Comparison of ENCODE assay signal across 20 mouse cellular contexts in the genomic region with DNA sequence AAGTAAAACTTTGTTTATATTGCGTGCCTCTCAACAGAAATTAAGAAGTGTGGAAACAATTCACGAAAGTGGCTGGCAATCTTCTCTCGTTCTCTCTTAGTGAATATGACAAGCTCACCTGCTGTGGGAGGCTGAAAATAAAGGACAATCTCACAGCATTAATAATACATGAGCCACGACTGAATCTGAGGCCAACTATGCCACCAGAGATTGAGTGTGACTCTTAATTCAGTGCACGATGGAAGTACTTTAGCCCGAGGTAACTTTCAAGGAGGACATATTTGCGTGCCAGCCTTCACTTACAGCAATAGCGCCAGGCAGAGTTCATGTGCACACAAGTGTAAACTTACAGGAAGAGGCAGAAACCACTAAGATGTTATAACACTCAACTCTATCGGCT.
DNase-seq lines count a peak whose midpoint lies in the region; ATAC-seq lines count a peak whose summit lies in the region.
"Had no signal": no experiment of that assay in that cellular context is flagged by ENCODE, and none has a peak within 500 bp of the region (broad histone marks: within the 10 kb centered on the region; RNA-seq: fewer than 3 reads in every experiment).

No protein-coding gene starts in this region.

- H3K9me3 ChIP-seq in hindbrain, embryonic 12.5 days (replicated peaks), result no peaks in the 10 kb centered on the region
- no peaks in the 10 kb centered on the region for H3K9me3 ChIP-seq in hindbrain, embryonic 16.5 days (ENCODE audit: control insufficient read depth, low read length)
- H3K9me3 ChIP-seq in midbrain, embryonic 13.5 days, result no peaks in the 10 kb centered on the region
- H3K9me3 ChIP-seq in midbrain, embryonic 10.5 days (replicated peaks), result no peaks in the 10 kb centered on the region
- H3K9me3 ChIP-seq in midbrain, embryonic 15.5 days, result no peaks in the 10 kb centered on the region
- H3K9me3 ChIP-seq: embryonic facial prominence, embryonic 10.5 days; forebrain, embryonic 13.5 days; heart, embryonic 10.5 days; intestine, embryonic 15.5 days had no signal

- H3K9ac ChIP-seq in hindbrain, embryonic 12.5 days, result no peak overlapping the region
- H3K9ac ChIP-seq in hindbrain, embryonic 16.5 days (ENCODE audit: low read depth, low read length), result no peak overlapping the region
- no peak overlapping the region for H3K9ac ChIP-seq in midbrain, embryonic 13.5 days (replicated peaks)
- no peak overlapping the region for H3K9ac ChIP-seq in midbrain, embryonic 15.5 days
- H3K9ac ChIP-seq: forebrain, embryonic 13.5 days; intestine, embryonic 15.5 days had no signal

- no peak for DNase-seq in midbrain, embryonic 10.5 days (ENCODE audit: low spot score)
- DNase-seq in retina, postnatal 1 day, result peak; percentile 62
- DNase-seq in cerebellum, postnatal 4 days (ENCODE audit: low spot score in 2 of 2), result no peak
- no peak for DNase-seq in gastrocnemius, postnatal 10 days
- DNase-seq: adrenal gland, adult 2 months; adrenal gland, postnatal 36 days; cerebellum, adult 11 months; cerebellum, adult 8-10 months; heart, adult 18-20 months; heart, postnatal 14 days; kidney, adult 18-20 months had no signal

- no peaks in the 10 kb centered on the region for H3K27me3 ChIP-seq in hindbrain, embryonic 12.5 days
- H3K27me3 ChIP-seq in hindbrain, embryonic 16.5 days (replicated peaks; ENCODE audit: control insufficient read depth, insufficient read depth, low read length), result no peaks in the 10 kb centered on the region
- H3K27me3 ChIP-seq in midbrain, embryonic 13.5 days, result no peaks in the 10 kb centered on the region
- H3K27me3 ChIP-seq in midbrain, embryonic 10.5 days (ENCODE audit: low read depth, poor library complexity, severe bottlenecking), result no peaks in the 10 kb centered on the region
- H3K27me3 ChIP-seq in midbrain, embryonic 15.5 days (replicated peaks), result no peaks in the 10 kb centered on the region
- H3K27me3 ChIP-seq: CH12.LX; forebrain, embryonic 13.5 days; intestine, embryonic 15.5 days had no signal

- WGBS in hindbrain, embryonic 12.5 days, result 60% methylated on average over 9 of the region's 9 CpGs
- WGBS in hindbrain, embryonic 16.5 days, result 34% methylated on average over 9 of the region's 9 CpGs
- 44% methylated on average over 9 of the region's 9 CpGs for WGBS in midbrain, embryonic 13.5 days
- WGBS in midbrain, embryonic 10.5 days, result 76% methylated on average over 9 of the region's 9 CpGs
- 36% methylated on average over 9 of the region's 9 CpGs for WGBS in midbrain, embryonic 15.5 days

- H3K4me1 ChIP-seq in hindbrain, embryonic 12.5 days, result peaks cover 5% of the 10 kb centered on the region; the same call in 1 of the 2 replicates
- H3K4me1 ChIP-seq in hindbrain, embryonic 16.5 days (ENCODE audit: control insufficient read depth, insufficient read depth, low read depth, low read length), result no peaks in the 10 kb centered on the region
- H3K4me1 ChIP-seq in midbrain, embryonic 13.5 days (replicated peaks), result peaks cover 6% of the 10 kb centered on the region; the same call in 1 of the 2 replicates
- no peaks in the 10 kb centered on the region for H3K4me1 ChIP-seq in midbrain, embryonic 10.5 days
- H3K4me1 ChIP-seq in midbrain, embryonic 15.5 days, result no peaks in the 10 kb centered on the region
- H3K4me1 ChIP-seq: embryonic facial prominence, embryonic 10.5 days; heart, embryonic 10.5 days; intestine, embryonic 15.5 days had no signal

- no peak overlapping the region for H3K27ac ChIP-seq in hindbrain, embryonic 12.5 days
- no peak overlapping the region for H3K27ac ChIP-seq in hindbrain, embryonic 16.5 days (ENCODE audit: low read depth, low read length)
- H3K27ac ChIP-seq in midbrain, embryonic 13.5 days, result no peak overlapping the region
- H3K27ac ChIP-seq in midbrain, embryonic 10.5 days (replicated peaks), result no peak overlapping the region
- H3K27ac ChIP-seq in midbrain, embryonic 15.5 days, result no peak overlapping the region
- H3K27ac ChIP-seq: embryonic facial prominence, embryonic 10.5 days; forebrain, embryonic 13.5 days; heart, embryonic 10.5 days; intestine, embryonic 15.5 days had no signal

- no peak overlapping the region for H3K4me2 ChIP-seq in hindbrain, embryonic 12.5 days (replicated peaks)
- H3K4me2 ChIP-seq in hindbrain, embryonic 16.5 days (ENCODE audit: low read length), result no peak overlapping the region
- no peak overlapping the region for H3K4me2 ChIP-seq in midbrain, embryonic 13.5 days (replicated peaks)
- H3K4me2 ChIP-seq in midbrain, embryonic 15.5 days, result peak overlapping the region; percentile 20; the same call in 1 of the 2 replicates
- H3K4me2 ChIP-seq: forebrain, embryonic 13.5 days; intestine, embryonic 15.5 days had no signal

- H3K4me3 ChIP-seq in hindbrain, embryonic 12.5 days, result no peak overlapping the region
- no peak overlapping the region for H3K4me3 ChIP-seq in hindbrain, embryonic 16.5 days (ENCODE audit: low read length)
- H3K4me3 ChIP-seq in midbrain, embryonic 13.5 days (replicated peaks), result no peak overlapping the region
- no peak overlapping the region for H3K4me3 ChIP-seq in midbrain, embryonic 10.5 days
- no peak overlapping the region for H3K4me3 ChIP-seq in midbrain, embryonic 15.5 days
- H3K4me3 ChIP-seq: embryonic facial prominence, embryonic 10.5 days; forebrain, embryonic 13.5 days; heart, embryonic 10.5 days; intestine, embryonic 15.5 days had no signal

- no peaks in the 10 kb centered on the region for H3K36me3 ChIP-seq in hindbrain, embryonic 12.5 days
- H3K36me3 ChIP-seq in hindbrain, embryonic 16.5 days (ENCODE audit: control insufficient read depth, insufficient read depth, low read length), result no peaks in the 10 kb centered on the region
- no peaks in the 10 kb centered on the region for H3K36me3 ChIP-seq in midbrain, embryonic 13.5 days
- no peaks in the 10 kb centered on the region for H3K36me3 ChIP-seq in midbrain, embryonic 10.5 days
- no peaks in the 10 kb centered on the region for H3K36me3 ChIP-seq in midbrain, embryonic 15.5 days (replicated peaks)
- H3K36me3 ChIP-seq: embryonic facial prominence, embryonic 10.5 days; heart, embryonic 10.5 days; intestine, embryonic 15.5 days had no signal

- 0 out of 2 replicates have a peak, but pooled peaks have one; percentile 46 for ATAC-seq in hindbrain, embryonic 12.5 days (ENCODE audit: low FRiP score)
- no peak for ATAC-seq in hindbrain, embryonic 16.5 days
- ATAC-seq in midbrain, embryonic 13.5 days, result peak; percentile 58; the same call in 1 of the 2 replicates
- ATAC-seq in midbrain, embryonic 15.5 days (replicated peaks), result peak; percentile 73; the same call in 1 of the 2 replicates
- ATAC-seq: forebrain, embryonic 13.5 days; intestine, embryonic 15.5 days had no signal
